Mouse (Mus musculus) gastrocnemius, postnatal 10 days (tissue): Measurements from ENCODE around the gene Cpxm2. TPM values are rescaled to one million over a fixed set of nuclear protein-coding genes. Genes with fewer than 3 reads are reported as not detected.

Experiments
- DNase-seq: peaks from one replicate; pipeline ENCODE4 v3.0.0; 2021; ENCODE audit warnings: mixed read lengths
- total RNA-seq, 2 experiments: library from RNA; stranded (reverse); gene quantifications; 2 replicates each; pipeline ENCODE4 v1.2.3; 2021

The Cpxm2 gene
- total RNA-seq, 2 experiments from 2014 or later, result 13.1 to 14.6 TPM

DNA sequence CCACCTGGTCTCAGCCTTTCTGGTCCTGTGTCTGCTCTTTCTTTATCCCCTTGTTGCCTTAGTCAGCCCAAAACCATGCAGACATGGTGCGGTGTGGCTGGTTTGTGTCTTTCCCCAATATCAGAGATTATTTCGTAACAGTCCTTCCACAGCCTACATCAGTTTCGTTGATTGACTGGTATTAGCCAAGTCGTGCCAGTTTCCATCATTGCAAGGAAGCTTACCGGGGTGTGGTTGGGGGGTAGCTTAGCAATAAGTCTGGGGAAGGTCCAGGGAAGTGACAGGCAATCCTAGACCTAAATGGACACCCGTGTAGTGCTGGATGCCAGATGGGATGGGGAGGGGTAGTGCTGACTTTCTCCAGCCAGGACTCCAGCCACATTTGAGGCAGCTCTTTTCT, 128.9 kb downstream of the Cpxm2 start:
- no peak for DNase-seq

- no peak for DNase-seq
Observed at GRCm38 (mm10) chr7:132015933-132016332, 138.6 kb downstream of the Cpxm2 start.

DNA sequence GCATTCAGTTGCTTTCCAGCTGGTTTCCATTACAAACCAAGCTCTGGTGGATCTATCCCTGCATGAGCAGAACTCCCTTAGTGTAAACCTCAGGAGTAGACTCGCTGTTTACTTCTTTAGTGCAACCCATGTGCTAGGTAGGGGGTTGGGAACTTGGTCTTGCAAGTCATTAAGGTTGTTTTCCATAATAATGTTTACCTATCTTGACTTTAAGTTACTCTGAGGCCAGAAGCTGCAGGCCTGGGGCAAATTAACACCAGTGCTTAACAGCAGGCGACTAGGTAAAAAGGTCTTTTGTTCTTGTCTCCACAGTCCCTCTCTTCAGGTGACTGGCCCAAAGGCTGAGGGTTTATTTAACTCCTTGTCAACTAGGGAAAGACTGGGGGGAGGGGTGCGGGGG, 139.3 kb downstream of the Cpxm2 start:
- DNase-seq, result no peak

DNA sequence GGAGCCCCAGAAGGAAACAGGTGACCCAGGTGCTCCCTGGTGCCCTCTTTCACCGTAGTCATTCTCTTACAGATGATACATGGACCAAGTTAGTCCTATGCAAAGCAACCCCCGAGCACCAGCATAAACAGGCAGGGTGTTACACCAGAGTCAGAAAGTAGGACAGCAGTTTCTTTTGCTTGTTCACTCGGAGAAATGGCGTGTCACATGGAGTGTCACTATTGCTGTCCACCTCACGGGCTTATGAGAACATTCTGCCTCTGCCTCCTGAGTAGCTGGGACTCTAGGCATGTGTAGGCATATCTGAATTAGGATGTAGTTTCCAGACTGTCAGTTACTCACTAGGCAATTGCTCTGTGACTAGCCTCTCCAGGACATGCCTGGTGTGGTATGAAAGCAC, 140.6 kb downstream of the Cpxm2 start:
- DNase-seq, result no peak

DNA sequence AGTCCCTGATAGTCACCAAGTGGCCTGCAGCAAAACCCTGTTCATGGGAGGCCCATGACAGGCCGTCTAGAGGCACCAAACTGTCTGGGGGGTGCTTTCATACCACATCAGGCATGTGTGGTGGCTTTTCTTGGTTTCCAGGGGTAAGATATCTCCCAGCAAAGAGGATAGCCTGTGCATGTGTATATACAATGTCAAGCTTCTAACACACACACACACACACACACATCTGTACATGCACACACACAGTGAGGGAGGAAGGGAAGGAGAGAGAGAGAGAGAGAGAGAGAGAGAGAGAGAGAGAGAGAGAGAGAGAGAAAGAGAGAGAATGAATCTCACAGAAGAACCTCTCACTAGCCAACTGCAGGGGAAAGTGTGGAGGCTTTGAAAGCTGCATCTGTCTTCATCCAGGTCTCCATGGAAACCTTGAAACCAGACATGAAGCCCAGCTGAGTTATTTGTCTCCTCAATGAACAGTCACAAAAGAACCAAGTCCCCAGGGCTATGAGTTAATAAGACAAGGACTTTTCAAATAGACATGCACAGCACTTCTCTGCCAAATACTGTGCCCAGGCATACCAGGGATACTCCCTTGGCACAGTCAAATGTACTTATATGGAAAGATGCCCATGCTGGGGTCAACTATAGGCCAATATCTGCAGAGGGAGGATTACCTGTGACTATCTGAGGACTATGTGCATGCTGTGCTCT, 141.4 kb downstream of the Cpxm2 start:
- DNase-seq, result no peak

DNA sequence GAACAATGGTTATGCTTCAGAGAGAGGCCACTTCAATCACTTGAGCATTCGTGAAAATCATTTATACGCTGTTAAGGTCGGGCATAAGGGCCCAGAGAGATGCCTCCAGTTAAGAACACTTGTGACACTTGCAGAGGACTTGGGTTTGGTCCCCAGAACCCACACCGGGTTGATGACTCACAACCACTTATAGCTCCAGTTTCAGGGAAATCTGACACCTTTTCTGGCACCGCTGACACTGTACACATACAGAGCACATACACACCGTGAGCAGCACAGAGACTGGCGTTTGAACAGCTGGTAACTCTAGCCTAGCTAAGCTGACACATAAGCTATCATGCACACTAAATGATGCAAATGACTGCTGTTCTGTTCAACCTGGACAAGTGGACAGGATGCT, 145.5 kb downstream of the Cpxm2 start:
- no peak for DNase-seq

GRCm38 (mm10) chr7:132005996-132006696, 148.4 kb downstream of the Cpxm2 start:
- no peak for DNase-seq

GRCm38 (mm10) chr7:131992873-131993272, 161.7 kb downstream of the Cpxm2 start:
- DNase-seq, result no peak

DNA sequence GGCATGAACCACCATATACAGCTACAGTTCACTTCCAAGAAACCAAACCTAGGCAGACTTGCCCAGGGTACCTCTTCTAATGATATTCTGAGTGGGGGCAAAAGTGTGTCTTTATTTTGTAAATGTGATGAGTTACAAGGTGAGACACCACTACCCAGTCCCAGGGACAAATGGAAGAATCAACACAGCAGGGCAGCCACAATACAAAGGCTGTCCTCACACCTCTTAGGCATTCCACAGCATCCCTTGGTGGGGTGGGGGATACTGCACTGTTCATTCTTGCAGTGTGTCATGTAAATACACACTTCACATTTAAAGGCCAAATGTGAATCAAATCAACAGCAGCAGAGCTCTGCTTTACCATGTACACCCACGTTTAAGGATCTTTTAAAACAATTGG, 162.3 kb downstream of the Cpxm2 start:
- no peak for DNase-seq

GRCm38 (mm10) chr7:131989056-131989455, 165.5 kb downstream of the Cpxm2 start:
- no peak for DNase-seq

Other genes with a start within 250 kb of the Cpxm2 start
- gene Gpr26, start 188.3 kb downstream of the Cpxm2 start, total RNA-seq, result under 1 TPM; 0.07 to 0.14 TPM
- 10 to 100 TPM in 1 of 2 experiments, 1 to 10 TPM in 1; 8.8 to 10.2 TPM for gene Chst15, start 162.5 kb upstream of the Cpxm2 start, total RNA-seq